Mouse (Mus musculus) midbrain, embryonic 15.5 days (tissue): ENCODE measurements around the gene Ntn1. TPM values are rescaled to one million over a fixed set of nuclear protein-coding genes. Genes with fewer than 3 reads are reported as not detected.

Experiments used
- ATAC-seq: fragments of 200-750 bp; cut with Nextera tagmentation; replicated peaks from 2 replicates; pipeline ENCODE4 v1.8.0; 2017; ENCODE audit warnings: moderate TSS enrichment
- H3K27ac ChIP-seq: fragments of 300-500 bp; sonication (generic); 2 replicates; pipeline ENCODE4 v1.5.1; 2015; ENCODE audit warnings: mild to moderate bottlenecking, inconsistent platforms
- H3K27me3 ChIP-seq: fragments of 300-500 bp; sonication (generic); replicated peaks from 2 replicates; pipeline ENCODE4 v1.6.1; 2015; ENCODE audit warnings: inconsistent platforms
- H3K36me3 ChIP-seq: fragments of 300-500 bp; sonication (generic); replicated peaks from 2 replicates; pipeline ENCODE4 v1.6.1; 2015; ENCODE audit warnings: inconsistent platforms
- H3K4me1 ChIP-seq: fragments of 300-500 bp; sonication (generic); 2 replicates; pipeline ENCODE4 v1.6.1; 2015; ENCODE audit warnings: inconsistent platforms
- H3K4me2 ChIP-seq: fragments of 300-500 bp; sonication (generic); 2 replicates; pipeline ENCODE4 v1.6.1; 2015; ENCODE audit warnings: inconsistent platforms, mild to moderate bottlenecking, moderate library complexity
- H3K4me3 ChIP-seq: fragments of 300-500 bp; sonication (generic); 2 replicates; pipeline ENCODE4 v1.5.1; 2015; ENCODE audit warnings: mild to moderate bottlenecking, inconsistent platforms
- H3K9ac ChIP-seq: fragments of 300-500 bp; sonication (generic); 2 replicates; pipeline ENCODE4 v1.6.1; 2015; ENCODE audit warnings: mild to moderate bottlenecking, inconsistent platforms
- H3K9me3 ChIP-seq: fragments of 300-500 bp; sonication (generic); 2 replicates; pipeline ENCODE4 v1.6.1; 2016; ENCODE audit warnings: inconsistent platforms
- WGBS: fragments of 180-500 bp; shearing (Covaris S2); methylation state at CpG from one replicate; pipeline ENCODE4 v1.1.7; 2015; ENCODE audit warnings: mixed read lengths; 5-methylcytosine and 5-hydroxymethylcytosine counted together
- polyA plus RNA-seq: library from polyadenylated mRNA; unstranded; fragments of >200 nt; fragmentation: Nextera tagmentation; extraction: Ambion mirVana; gene quantifications from 2 replicates; pipeline ENCODE4 v1.2.1, GENCODE M21; 2015

The Ntn1 gene
- polyA plus RNA-seq, 1 experiment from 2014 or later, result 23.2 TPM

GRCm38 (mm10) chr11:68273855-68274254, 126.8 kb downstream of the Ntn1 start:
- H3K9ac ChIP-seq, result no peak overlapping the region
- H3K4me3 ChIP-seq, result no peak overlapping the region
- ATAC-seq, result peak; percentile 58; the same call in 1 of the 2 replicates
- WGBS, result 16% methylated on average over 12 of the region's 12 CpGs
- H3K4me2 ChIP-seq, result 0 out of 2 replicates have a peak overlapping the region, but pooled peaks have one; percentile 4
- peak overlapping the region; percentile 8; the same call in 1 of the 2 replicates for H3K27ac ChIP-seq
- peaks cover 16% of the 10 kb centered on the region for H3K27me3 ChIP-seq
- H3K36me3 ChIP-seq, result no peaks in the 10 kb centered on the region
- peaks cover 19% of the 10 kb centered on the region for H3K4me1 ChIP-seq
- no peaks in the 10 kb centered on the region for H3K9me3 ChIP-seq

GRCm38 (mm10) chr11:68270730-68271467, 129.7 kb downstream of the Ntn1 start:
- 57% methylated on average over 19 of the region's 19 CpGs for WGBS
- Histone ChIP-seq H3K4me3 (no peak overlapping the region), H3K9me3 (no peaks in the 10 kb centered on the region), H3K27ac (no peak overlapping the region), H3K27me3 (peaks cover 12% of the 10 kb centered on the region; the same call in 1 of the 2 replicates), H3K9ac (no peak overlapping the region), H3K4me2 (no peak overlapping the region), H3K36me3 (no peaks in the 10 kb centered on the region), H3K4me1 (peaks cover 19% of the 10 kb centered on the region)
- no peak for ATAC-seq

GRCm38 (mm10) chr11:68264276-68264675, 136.3 kb downstream of the Ntn1 start:
- no peaks in the 10 kb centered on the region for H3K4me1 ChIP-seq
- no peak overlapping the region for H3K4me2 ChIP-seq
- WGBS, result 86% methylated on average over 5 of the region's 5 CpGs

GRCm38 (mm10) chr11:68263100-68263499, 137.5 kb downstream of the Ntn1 start:
- no peaks in the 10 kb centered on the region for H3K9me3 ChIP-seq
- no peaks in the 10 kb centered on the region for H3K4me1 ChIP-seq
- WGBS, result 89% methylated on average over 5 of the region's 5 CpGs
- H3K27ac ChIP-seq, result no peak overlapping the region
- H3K4me3 ChIP-seq, result no peak overlapping the region
- no peak overlapping the region for H3K4me2 ChIP-seq
- no peak overlapping the region for H3K9ac ChIP-seq
- ATAC-seq, result no peak
- H3K36me3 ChIP-seq, result no peaks in the 10 kb centered on the region
- H3K27me3 ChIP-seq, result no peaks in the 10 kb centered on the region

More at GRCm38 (mm10) chr11:68264276-68264675, 136.3 kb downstream of the Ntn1 start:
- H3K4me3 ChIP-seq, result no peak overlapping the region
- H3K27me3 ChIP-seq, result no peaks in the 10 kb centered on the region; the same call in 1 of the 2 replicates
- H3K9me3 ChIP-seq, result no peaks in the 10 kb centered on the region
- no peak overlapping the region for H3K27ac ChIP-seq
- no peak overlapping the region for H3K9ac ChIP-seq
- ATAC-seq, result no peak
- no peaks in the 10 kb centered on the region for H3K36me3 ChIP-seq

DNA sequence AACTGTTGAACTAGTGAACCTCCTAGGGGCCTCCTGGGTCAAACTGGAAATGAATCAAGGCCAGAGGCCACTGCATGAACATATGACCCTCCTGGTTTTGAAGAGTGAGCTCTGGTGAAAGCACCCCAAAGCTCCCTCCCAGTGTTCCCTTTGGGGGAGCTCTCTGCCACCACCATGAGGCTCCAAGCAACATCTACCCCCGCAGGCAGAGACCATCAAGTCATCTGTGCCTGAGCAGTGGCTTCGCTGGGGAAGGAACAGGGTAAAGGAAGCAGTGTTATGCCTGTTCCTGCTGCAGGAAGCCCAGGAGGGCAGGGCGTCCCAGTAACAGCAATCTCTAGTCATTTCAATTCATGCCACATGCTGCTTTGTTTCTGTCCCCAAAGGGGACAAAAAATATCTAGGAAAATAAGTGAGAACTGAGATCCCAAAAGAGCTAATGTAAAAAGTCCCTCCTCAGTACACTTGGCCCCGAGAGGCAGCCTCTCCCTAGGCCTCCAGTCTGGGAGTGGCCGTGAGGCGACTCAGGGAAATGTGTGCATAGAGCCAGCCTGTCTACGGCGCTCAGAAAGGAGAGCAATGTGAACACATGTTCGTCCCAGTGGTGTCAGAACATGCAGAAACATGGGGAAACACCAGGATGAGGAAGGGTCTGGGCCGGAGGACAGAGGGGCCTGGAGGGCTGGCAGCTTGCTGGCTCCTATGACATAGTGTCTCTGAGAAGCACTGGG, 139.3 kb downstream of the Ntn1 start:
- Histone ChIP-seq H3K9ac (no peak overlapping the region), H3K4me1 (no peaks in the 10 kb centered on the region), H3K9me3 (no peaks in the 10 kb centered on the region), H3K36me3 (no peaks in the 10 kb centered on the region), H3K4me3 (no peak overlapping the region), H3K27ac (no peak overlapping the region), H3K27me3 (no peaks in the 10 kb centered on the region), H3K4me2 (no peak overlapping the region)
- WGBS, result 78% methylated on average over 10 of the region's 10 CpGs
- no peak for ATAC-seq

DNA sequence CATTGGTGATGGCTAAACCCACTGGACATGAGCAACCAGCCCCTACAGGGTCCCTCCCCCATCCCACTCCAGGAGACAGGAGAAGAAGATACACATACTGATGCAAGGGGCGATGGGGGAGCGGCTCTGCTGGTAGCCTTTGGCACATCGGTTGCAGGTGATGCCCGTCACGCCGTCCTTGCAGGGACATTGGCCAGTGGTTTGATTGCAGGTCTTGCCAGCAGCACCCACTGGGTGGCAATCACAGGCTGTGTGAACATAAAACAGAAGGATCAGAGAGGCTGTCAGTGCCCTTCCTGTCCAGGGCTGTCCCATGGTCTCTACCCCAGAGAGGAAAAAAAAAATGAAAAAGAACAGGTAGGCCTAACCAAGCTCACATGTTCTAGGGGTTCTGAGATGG, 140.2 kb downstream of the Ntn1 start:
- no peak for ATAC-seq
- Histone ChIP-seq H3K4me2 (no peak overlapping the region), H3K4me3 (no peak overlapping the region), H3K4me1 (no peaks in the 10 kb centered on the region), H3K36me3 (no peaks in the 10 kb centered on the region), H3K27me3 (no peaks in the 10 kb centered on the region), H3K9me3 (no peaks in the 10 kb centered on the region), H3K9ac (no peak overlapping the region), H3K27ac (no peak overlapping the region)
- WGBS, result 97% methylated on average over 6 of the region's 6 CpGs

- WGBS, result 83% methylated on average over 4 of the region's 4 CpGs
- Histone ChIP-seq H3K9ac (no peak overlapping the region), H3K4me2 (no peak overlapping the region), H3K9me3 (no peaks in the 10 kb centered on the region), H3K27me3 (no peaks in the 10 kb centered on the region), H3K27ac (no peak overlapping the region), H3K4me1 (no peaks in the 10 kb centered on the region), H3K36me3 (no peaks in the 10 kb centered on the region), H3K4me3 (no peak overlapping the region)
- ATAC-seq, result no peak
These were observed 142.1 kb downstream of the Ntn1 start for GRCm38 (mm10) chr11:68258498-68258897.

DNA sequence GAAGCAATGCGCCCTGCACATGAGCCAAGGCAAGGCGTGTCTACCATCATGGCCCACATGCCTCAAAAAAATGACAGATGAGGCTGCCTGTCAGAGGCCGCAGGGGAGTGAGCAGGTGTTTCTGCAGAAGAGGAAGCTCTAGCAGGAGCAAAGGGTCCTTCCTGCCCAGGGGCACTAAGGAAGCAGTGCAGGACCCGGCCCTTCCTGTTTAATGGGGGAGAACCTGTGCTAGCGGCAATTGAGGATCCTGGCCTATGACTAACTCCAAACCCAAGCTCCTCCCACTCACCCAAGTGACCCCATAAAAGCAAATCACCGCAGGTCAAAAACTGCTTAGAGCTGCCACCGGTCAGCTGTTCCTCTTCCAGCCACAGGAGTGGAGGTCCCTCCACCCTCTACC, 147.1 kb downstream of the Ntn1 start:
- H3K4me2 ChIP-seq, result no peak overlapping the region
- 93% methylated on average over 7 of the region's 7 CpGs for WGBS
- H3K4me3 ChIP-seq, result no peak overlapping the region
- peaks cover 2% of the 10 kb centered on the region; the same call in 1 of the 2 replicates for H3K4me1 ChIP-seq
- no peak for ATAC-seq
- H3K27me3 ChIP-seq, result no peaks in the 10 kb centered on the region
- H3K9me3 ChIP-seq, result no peaks in the 10 kb centered on the region
- no peak overlapping the region for H3K27ac ChIP-seq
- H3K9ac ChIP-seq, result no peak overlapping the region
- no peaks in the 10 kb centered on the region for H3K36me3 ChIP-seq

GRCm38 (mm10) chr11:68250106-68250505, 150.5 kb downstream of the Ntn1 start:
- no peak overlapping the region for H3K27ac ChIP-seq
- peaks cover 11% of the 10 kb centered on the region for H3K27me3 ChIP-seq
- WGBS, result 64% methylated on average over 6 of the region's 6 CpGs
- no peak overlapping the region for H3K4me3 ChIP-seq
- H3K9ac ChIP-seq, result no peak overlapping the region
- no peak for ATAC-seq
- peaks cover 4% of the 10 kb centered on the region for H3K4me1 ChIP-seq
- no peaks in the 10 kb centered on the region for H3K36me3 ChIP-seq
- H3K4me2 ChIP-seq, result no peak overlapping the region
- H3K9me3 ChIP-seq, result no peaks in the 10 kb centered on the region

GRCm38 (mm10) chr11:68247897-68248296, 152.7 kb downstream of the Ntn1 start:
- H3K27ac ChIP-seq, result no peak overlapping the region
- H3K9me3 ChIP-seq, result no peaks in the 10 kb centered on the region
- H3K4me2 ChIP-seq, result no peak overlapping the region
- H3K4me3 ChIP-seq, result no peak overlapping the region
- H3K36me3 ChIP-seq, result no peaks in the 10 kb centered on the region
- no peak for ATAC-seq
- no peak overlapping the region for H3K9ac ChIP-seq
- peaks cover 20% of the 10 kb centered on the region for H3K4me1 ChIP-seq
- H3K27me3 ChIP-seq, result peaks cover 11% of the 10 kb centered on the region
- 16% methylated on average over 6 of the region's 6 CpGs for WGBS

- H3K4me2 ChIP-seq, result no peak overlapping the region
- no peaks in the 10 kb centered on the region for H3K36me3 ChIP-seq
- H3K27me3 ChIP-seq, result peaks cover 21% of the 10 kb centered on the region
- H3K9ac ChIP-seq, result no peak overlapping the region
- H3K27ac ChIP-seq, result peak overlapping the region; percentile 8
- no peaks in the 10 kb centered on the region for H3K9me3 ChIP-seq
- WGBS, result 77% methylated on average over 5 of the region's 5 CpGs
- ATAC-seq, result 0 out of 2 replicates have a peak, but pooled peaks have one; percentile 33
- H3K4me3 ChIP-seq, result no peak overlapping the region
- H3K4me1 ChIP-seq, result peaks cover 18% of the 10 kb centered on the region
These were observed 155.7 kb downstream of the Ntn1 start for GRCm38 (mm10) chr11:68244992-68245261.

- peak; percentile 56 for ATAC-seq
- Histone ChIP-seq H3K27me3 (peaks cover 21% of the 10 kb centered on the region), H3K9me3 (no peaks in the 10 kb centered on the region), H3K4me1 (peaks cover 17% of the 10 kb centered on the region), H3K4me2 (peak overlapping the region; percentile 31), H3K9ac (no peak overlapping the region), H3K27ac (peak overlapping the region; percentile 8), H3K36me3 (no peaks in the 10 kb centered on the region), H3K4me3 (no peak overlapping the region)
- WGBS, result 24% methylated on average over 16 of the region's 16 CpGs
These were observed 156.2 kb downstream of the Ntn1 start for GRCm38 (mm10) chr11:68244254-68244991.
